Mouse (Mus musculus) midbrain, postnatal 0 days (tissue): ENCODE measurements at regions not wholly inside any gene's neighbourhood (a gene's known extent, or its start where the extent isn't known, plus 50 kb on each side); places are given as distances from the start of the nearest gene placed in this dataset.

Experiments
- ATAC-seq: fragments of 200-750 bp; cut with Nextera tagmentation; 2 replicates; pipeline ENCODE4 v1.8.0; 2017; ENCODE audit warnings: moderate number of reproducible peaks, mild to moderate bottlenecking, moderate TSS enrichment, moderate library complexity; ENCODE audit not compliant: low FRiP score
- DNase-seq: peaks from one replicate; pipeline ENCODE4 v3.0.0-alpha.2; 2015; ENCODE audit warnings: low spot score
- H3K27ac ChIP-seq: fragments of 300-500 bp; sonication (generic); 2 replicates; pipeline ENCODE4 v1.5.1; 2014; ENCODE audit warnings: low read depth, mild to moderate bottlenecking, low read length, mixed read lengths
- H3K27me3 ChIP-seq: fragments of 300-500 bp; sonication (generic); 2 replicates; pipeline ENCODE4 v1.6.1; 2014; ENCODE audit warnings: low read length, control low read depth, mixed read lengths; ENCODE audit not compliant: insufficient read depth
- H3K36me3 ChIP-seq: fragments of 300-500 bp; sonication (generic); 2 replicates; pipeline ENCODE4 v1.6.1; 2014; ENCODE audit warnings: low read length, control low read depth, mixed read lengths; ENCODE audit not compliant: insufficient read depth
- H3K4me1 ChIP-seq: fragments of 300-500 bp; sonication (generic); 2 replicates; pipeline ENCODE4 v1.6.1; 2014; ENCODE audit warnings: mild to moderate bottlenecking, control low read depth, antibody characterized with exemption, low read length, mixed read lengths; ENCODE audit not compliant: insufficient read depth
- H3K4me2 ChIP-seq: fragments of 300-500 bp; sonication (generic); 2 replicates; pipeline ENCODE4 v1.6.1; 2014; ENCODE audit warnings: low read depth, mild to moderate bottlenecking, low read length, mixed read lengths; ENCODE audit not compliant: poor library complexity, severe bottlenecking
- H3K4me3 ChIP-seq: fragments of 300-500 bp; sonication (generic); 2 replicates; pipeline ENCODE4 v1.5.1; 2014; ENCODE audit warnings: low read depth, mild to moderate bottlenecking, low read length, moderate library complexity
- H3K9ac ChIP-seq: fragments of 300-500 bp; sonication (generic); replicated peaks from 2 replicates; pipeline ENCODE4 v1.6.1; 2014; ENCODE audit warnings: mild to moderate bottlenecking, low read length, moderate library complexity, mixed read lengths; ENCODE audit not compliant: poor library complexity, severe bottlenecking
- H3K9me3 ChIP-seq: fragments of 300-500 bp; sonication (generic); 2 replicates; pipeline ENCODE4 v1.6.1; 2016; ENCODE audit warnings: low read length, control low read depth
- CTCF ChIP-seq: IDR thresholded peaks from 2 replicates; pipeline ENCODE4 v1.5.1; 2016; ENCODE audit warnings: antibody characterized with exemption, mild to moderate bottlenecking
- WGBS: fragments of 180-500 bp; shearing (Covaris S2); extraction: QIAGEN DNeasy Blood & Tissue Kit; methylation state at CpG from one replicate; pipeline ENCODE4 v1.1.7; 2014; 5-methylcytosine and 5-hydroxymethylcytosine counted together

- no peaks in the 10 kb centered on the region for H3K4me1 ChIP-seq
- WGBS = 37% methylated on average over 9 of the region's 9 CpGs
- H3K4me2 ChIP-seq = no peak overlapping the region
- DNase-seq (peak; percentile 14), ATAC-seq (no peak)
- H3K27me3 ChIP-seq = no peaks in the 10 kb centered on the region
- no peak overlapping the region for H3K9ac ChIP-seq
- H3K27ac ChIP-seq = no peak overlapping the region
- no peak overlapping the region for H3K4me3 ChIP-seq
- H3K36me3 ChIP-seq = no peaks in the 10 kb centered on the region
- H3K9me3 ChIP-seq = 0 out of 2 replicates have a peak, but pooled peaks cover 4% of the 10 kb centered on the region
- no peak for TF ChIP-seq CTCF
These were observed 62.1 kb upstream of the Adgrl1 start for GRCm38 (mm10) chr8:83837637-83838378.

DNA sequence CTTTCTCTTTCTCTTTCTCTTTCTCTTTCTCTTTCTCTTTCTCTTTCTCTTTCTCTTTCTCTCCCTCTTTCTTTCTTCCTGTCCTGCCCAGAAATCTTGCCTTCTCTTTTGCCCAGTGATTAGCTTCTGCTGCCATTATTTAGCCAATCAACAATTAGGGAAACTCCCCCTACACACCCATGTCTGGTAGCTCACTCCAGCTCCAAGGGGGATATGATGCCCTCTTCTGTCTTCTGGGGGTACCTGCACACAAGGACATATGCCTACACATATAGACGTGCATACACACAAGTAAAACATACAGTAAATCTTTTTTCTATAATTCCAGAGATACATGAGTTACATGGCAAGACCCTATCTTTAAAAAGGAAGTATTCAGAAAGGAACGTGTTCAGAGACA, 70.1 kb upstream of the Adgrl1 start:
- Histone ChIP-seq H3K27ac (no peak overlapping the region), H3K4me1 (no peaks in the 10 kb centered on the region), H3K27me3 (no peaks in the 10 kb centered on the region), H3K4me3 (no peak overlapping the region), H3K9me3 (no peaks in the 10 kb centered on the region), H3K36me3 (no peaks in the 10 kb centered on the region), H3K4me2 (no peak overlapping the region), H3K9ac (no peak overlapping the region)
- WGBS = 78% methylated on average over 2 of the region's 2 CpGs
- DNase-seq = no peak
- ATAC-seq = no peak
- TF ChIP-seq CTCF = no peak

GRCm38 (mm10) chr8:83824925-83825680, 74.8 kb upstream of the Adgrl1 start:
- Histone ChIP-seq H3K9me3 (no peaks in the 10 kb centered on the region), H3K9ac (no peak overlapping the region), H3K27me3 (no peaks in the 10 kb centered on the region), H3K27ac (no peak overlapping the region), H3K4me1 (no peaks in the 10 kb centered on the region), H3K4me3 (no peak overlapping the region), H3K36me3 (no peaks in the 10 kb centered on the region), H3K4me2 (no peak overlapping the region)
- whole genome bisulfite sequencing = 80% methylated on average over 17 of the region's 17 CpGs
- DNase-seq (no peak), ATAC-seq (no peak)
- TF ChIP-seq CTCF = no peak

DNA sequence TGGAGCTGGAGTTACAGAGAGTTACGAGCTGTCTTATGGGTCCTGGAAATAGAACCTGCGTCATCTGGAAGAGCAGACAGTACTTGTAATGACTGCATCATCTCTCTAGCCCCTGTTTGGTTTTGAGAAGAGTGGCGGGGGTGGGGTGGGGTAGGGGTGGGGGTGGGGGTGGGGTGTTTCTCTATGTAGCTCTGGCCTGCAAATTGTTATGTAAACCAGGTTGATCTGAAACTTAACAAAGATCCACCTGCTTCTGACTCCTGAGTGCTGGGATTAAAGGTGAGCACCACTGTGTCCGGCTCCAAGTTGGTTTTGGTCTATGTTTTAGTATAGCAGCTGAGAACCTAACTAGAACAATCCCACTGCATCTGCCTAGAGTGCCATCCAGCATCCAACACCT, 78.0 kb upstream of the Adgre5 start:
- H3K27me3 ChIP-seq = no peaks in the 10 kb centered on the region
- H3K4me3 ChIP-seq = no peak overlapping the region
- no peak overlapping the region for H3K9ac ChIP-seq
- ATAC-seq = no peak
- no peaks in the 10 kb centered on the region for H3K9me3 ChIP-seq
- no peaks in the 10 kb centered on the region for H3K36me3 ChIP-seq
- 84% methylated on average over 4 of the region's 4 CpGs for WGBS
- H3K4me2 ChIP-seq = no peak overlapping the region
- no peak for DNase-seq
- no peak for TF ChIP-seq CTCF
- H3K4me1 ChIP-seq = no peaks in the 10 kb centered on the region
- no peak overlapping the region for H3K27ac ChIP-seq

GRCm38 (mm10) chr8:83810651-83811050, 69.5 kb upstream of the Adgre5 start:
- no peaks in the 10 kb centered on the region for H3K4me1 ChIP-seq
- 76% methylated on average over 2 of the region's 2 CpGs for WGBS
- TF ChIP-seq CTCF = no peak
- H3K9me3 ChIP-seq = no peaks in the 10 kb centered on the region
- ATAC-seq (no peak), DNase-seq (no peak)
- H3K9ac ChIP-seq = no peak overlapping the region
- H3K27me3 ChIP-seq = no peaks in the 10 kb centered on the region
- H3K4me2 ChIP-seq = no peak overlapping the region
- no peaks in the 10 kb centered on the region for H3K36me3 ChIP-seq
- no peak overlapping the region for H3K4me3 ChIP-seq
- no peak overlapping the region for H3K27ac ChIP-seq

DNA sequence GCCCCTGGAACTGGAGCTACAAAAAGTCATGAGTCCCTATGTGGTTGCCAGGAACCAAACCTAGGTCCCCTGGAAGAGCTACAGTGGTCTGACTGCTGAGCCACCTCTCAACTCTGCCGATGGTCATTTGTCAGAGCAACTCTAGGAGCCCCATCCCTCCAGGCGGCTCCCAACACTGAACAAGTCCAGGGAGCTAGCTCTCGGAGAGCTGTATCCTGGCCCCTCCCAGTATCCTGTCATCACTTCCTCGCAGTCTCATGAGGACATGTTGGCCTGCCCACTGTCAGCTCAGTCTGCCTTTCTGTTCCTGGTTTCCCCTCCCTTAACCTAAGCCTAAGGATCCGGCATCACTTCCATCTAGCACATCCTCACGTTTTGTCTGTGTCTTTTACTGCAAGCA, 64.5 kb upstream of the Adgre5 start:
- Histone ChIP-seq H3K27me3 (no peaks in the 10 kb centered on the region), H3K27ac (no peak overlapping the region), H3K4me2 (no peak overlapping the region), H3K4me1 (no peaks in the 10 kb centered on the region), H3K9ac (no peak overlapping the region), H3K36me3 (no peaks in the 10 kb centered on the region), H3K4me3 (no peak overlapping the region), H3K9me3 (no peaks in the 10 kb centered on the region)
- 80% methylated on average over 6 of the region's 6 CpGs for WGBS
- no peak for DNase-seq
- no peak for TF ChIP-seq CTCF
- ATAC-seq = no peak
